Comparison of ENCODE assay signal across 10 mouse cellular contexts in genomic region chr10:76440281-76440680, GRCm38 (mm10). TPM values are rescaled to one million over a fixed set of nuclear protein-coding genes. Genes with fewer than 3 reads are reported as not detected.
DNase-seq lines count a peak whose midpoint lies in the region; ATAC-seq and TF ChIP-seq lines count a peak whose summit lies in the region.
"Had no signal": no experiment of that assay in that cellular context is flagged by ENCODE, and none has a peak within 500 bp of the region (broad histone marks: within the 10 kb centered on the region; RNA-seq: fewer than 3 reads in every experiment).

Gene AC141477.1 (minus strand): TSS chr10:76440444.

- WGBS in heart, embryonic 15.5 days, result 90% methylated on average over 17 of the region's 17 CpGs
- 92% methylated on average over 17 of the region's 17 CpGs for WGBS in stomach, embryonic 15.5 days
- 91% methylated on average over 17 of the region's 17 CpGs for WGBS in stomach, postnatal 0 days
- 94% methylated on average over 17 of the region's 17 CpGs for WGBS in hindbrain, embryonic 15.5 days
- 95% methylated on average over 17 of the region's 17 CpGs for WGBS in neural tube, embryonic 13.5 days

- peaks cover 20% of the 10 kb centered on the region for H3K4me1 ChIP-seq in heart, embryonic 15.5 days (replicated peaks)
- peaks cover 15% of the 10 kb centered on the region for H3K4me1 ChIP-seq in stomach, embryonic 15.5 days
- no peaks in the 10 kb centered on the region for H3K4me1 ChIP-seq in stomach, postnatal 0 days (replicated peaks; ENCODE audit: control insufficient read depth, insufficient read depth)
- peaks cover 18% of the 10 kb centered on the region for H3K4me1 ChIP-seq in hindbrain, embryonic 15.5 days (replicated peaks)
- H3K4me1 ChIP-seq in neural tube, embryonic 13.5 days (replicated peaks), result peaks cover 22% of the 10 kb centered on the region

- no peak for ATAC-seq in heart, embryonic 15.5 days (replicated peaks; ENCODE audit: insufficient number of reproducible peaks, insufficient read depth, low FRiP score, low read depth)
- no peak for ATAC-seq in stomach, embryonic 15.5 days (ENCODE audit: insufficient read depth, low FRiP score, low read depth)
- no peak for ATAC-seq in stomach, postnatal 0 days (ENCODE audit: low FRiP score, low TSS enrichment)
- ATAC-seq in hindbrain, embryonic 15.5 days (ENCODE audit: low FRiP score, low read depth), result no peak
- no peak for ATAC-seq in neural tube, embryonic 13.5 days (ENCODE audit: low read depth)

- 0 out of 2 replicates have a peak within 1 kb of the TSS, but pooled peaks have one; percentile 58 for H3K9ac ChIP-seq in heart, embryonic 15.5 days
- H3K9ac ChIP-seq in stomach, embryonic 15.5 days, result no peak within 1 kb of the TSS
- H3K9ac ChIP-seq in stomach, postnatal 0 days (ENCODE audit: low read length), result no peak within 1 kb of the TSS
- no peak within 1 kb of the TSS for H3K9ac ChIP-seq in hindbrain, embryonic 15.5 days
- no peak within 1 kb of the TSS for H3K9ac ChIP-seq in neural tube, embryonic 13.5 days

- TF ChIP-seq EP300 in stomach, postnatal 0 days (optimal IDR thresholded peaks at IDR 0.05), result no peak

- H3K9me3 ChIP-seq in heart, embryonic 15.5 days (replicated peaks), result no peaks in the 10 kb centered on the region
- H3K9me3 ChIP-seq in stomach, embryonic 15.5 days, result no peaks in the 10 kb centered on the region
- H3K9me3 ChIP-seq in stomach, postnatal 0 days (ENCODE audit: control insufficient read depth, low read length), result no peaks in the 10 kb centered on the region
- no peaks in the 10 kb centered on the region for H3K9me3 ChIP-seq in hindbrain, embryonic 15.5 days
- H3K9me3 ChIP-seq in neural tube, embryonic 13.5 days, result no peaks in the 10 kb centered on the region

- H3K36me3 ChIP-seq in heart, embryonic 15.5 days, result peaks cover 44% of the 10 kb centered on the region
- peaks cover 25% of the 10 kb centered on the region for H3K36me3 ChIP-seq in stomach, embryonic 15.5 days
- H3K36me3 ChIP-seq in stomach, postnatal 0 days (ENCODE audit: control insufficient read depth, insufficient read depth, low read length), result no peaks in the 10 kb centered on the region
- peaks cover 34% of the 10 kb centered on the region for H3K36me3 ChIP-seq in hindbrain, embryonic 15.5 days
- peaks cover 47% of the 10 kb centered on the region for H3K36me3 ChIP-seq in neural tube, embryonic 13.5 days

- DNase-seq in heart, postnatal 10 days, result no peak
- DNase-seq in stomach, postnatal 0 days (ENCODE audit: low spot score), result no peak
- no peak for DNase-seq in frontal cortex, postnatal 36 days (ENCODE audit: low spot score in 2 of 2)
- no peak for DNase-seq in ovary, adult 18-20 months (ENCODE audit: low spot score)
- DNase-seq: kidney, adult 18-20 months had no signal

- H3K4me3 ChIP-seq in heart, embryonic 15.5 days, result no peak within 1 kb of the TSS
- peak within 1 kb of the TSS; percentile 99; the same call in 1 of the 2 replicates for H3K4me3 ChIP-seq in stomach, embryonic 15.5 days (replicated peaks)
- H3K4me3 ChIP-seq in stomach, postnatal 0 days (ENCODE audit: low read depth, low read length), result no peak within 1 kb of the TSS
- no peak within 1 kb of the TSS; the same call in 1 of the 2 replicates for H3K4me3 ChIP-seq in hindbrain, embryonic 15.5 days
- H3K4me3 ChIP-seq in neural tube, embryonic 13.5 days, result no peak within 1 kb of the TSS

- intact Hi-C loops in heart, postnatal 10 days (cut with DNase I), result no loop called here

- H3K27ac ChIP-seq in heart, embryonic 15.5 days, result no peak within 1 kb of the TSS
- peak within 1 kb of the TSS; percentile 26; the same call in 1 of the 2 replicates for H3K27ac ChIP-seq in stomach, embryonic 15.5 days
- H3K27ac ChIP-seq in stomach, postnatal 0 days (replicated peaks), result no peak within 1 kb of the TSS
- no peak within 1 kb of the TSS for H3K27ac ChIP-seq in hindbrain, embryonic 15.5 days (replicated peaks)
- no peak within 1 kb of the TSS for H3K27ac ChIP-seq in neural tube, embryonic 13.5 days (replicated peaks)

- no peaks in the 10 kb centered on the region for H3K27me3 ChIP-seq in heart, embryonic 15.5 days
- H3K27me3 ChIP-seq in stomach, embryonic 15.5 days (replicated peaks), result no peaks in the 10 kb centered on the region
- no peaks in the 10 kb centered on the region for H3K27me3 ChIP-seq in stomach, postnatal 0 days (ENCODE audit: control insufficient read depth, insufficient read depth, low read length)
- H3K27me3 ChIP-seq in hindbrain, embryonic 15.5 days, result no peaks in the 10 kb centered on the region
- no peaks in the 10 kb centered on the region for H3K27me3 ChIP-seq in neural tube, embryonic 13.5 days

- no peak within 1 kb of the TSS for H3K4me2 ChIP-seq in heart, embryonic 15.5 days
- H3K4me2 ChIP-seq in stomach, embryonic 15.5 days, result no peak within 1 kb of the TSS; the same call in 1 of the 2 replicates
- H3K4me2 ChIP-seq in stomach, postnatal 0 days (replicated peaks; ENCODE audit: low read depth), result no peak within 1 kb of the TSS
- H3K4me2 ChIP-seq in hindbrain, embryonic 15.5 days, result peak within 1 kb of the TSS; percentile 85; the same call in 1 of the 2 replicates
- peak within 1 kb of the TSS; percentile 78; the same call in 1 of the 2 replicates for H3K4me2 ChIP-seq in neural tube, embryonic 13.5 days

- no peak for TF ChIP-seq CTCF in stomach, postnatal 0 days (IDR thresholded peaks at IDR 0.05; ENCODE audit: low read depth)

RNA-seq across cellular contexts. Expression of gene AC141477.1, which starts in this region (rescaled TPM):
- polyA plus RNA-seq in heart, embryonic 15.5 days (2015; fragmentation: Nextera tagmentation; extraction: Ambion mirVana), result not detected in 2 replicates
- not detected for total RNA-seq in heart, postnatal 10 days (2021)
- 1.7 TPM in 1 of 2 replicates, not detected in the other for polyA plus RNA-seq in stomach, embryonic 15.5 days (2015; fragmentation: Nextera tagmentation; extraction: Ambion mirVana)
- 1.2 and 1.5 TPM in 2 replicates for polyA plus RNA-seq in stomach, postnatal 0 days (2015; fragmentation: Nextera tagmentation; extraction: Ambion mirVana)
- not detected in 2 replicates for polyA plus RNA-seq in hindbrain, embryonic 15.5 days (2015; fragmentation: Nextera tagmentation; extraction: Ambion mirVana)
- not detected in 2 replicates for polyA plus RNA-seq in neural tube, embryonic 13.5 days (2015; fragmentation: Nextera tagmentation; extraction: Ambion mirVana)
- total RNA-seq: left cerebral cortex, postnatal 14 days had no signal

Comparison
In these comparisons a context has a peak if more than half of its experiments do, and no peak if none do; other contexts are left out.
1. H3K4me2 ChIP-seq: peak in hindbrain, embryonic 15.5 days (single experiment) and neural tube, embryonic 13.5 days (single experiment); none in heart, embryonic 15.5 days (single experiment), stomach, embryonic 15.5 days (single experiment) and stomach, postnatal 0 days (single experiment).